Mouse (Mus musculus): ENCODE measurements around the gene Slc2a4.
"Not testable (repeated sequence)": the region's sequence is repeated elsewhere in the genome, so short reads cannot be mapped to it uniquely, and the experiment has no call there.

DNA sequence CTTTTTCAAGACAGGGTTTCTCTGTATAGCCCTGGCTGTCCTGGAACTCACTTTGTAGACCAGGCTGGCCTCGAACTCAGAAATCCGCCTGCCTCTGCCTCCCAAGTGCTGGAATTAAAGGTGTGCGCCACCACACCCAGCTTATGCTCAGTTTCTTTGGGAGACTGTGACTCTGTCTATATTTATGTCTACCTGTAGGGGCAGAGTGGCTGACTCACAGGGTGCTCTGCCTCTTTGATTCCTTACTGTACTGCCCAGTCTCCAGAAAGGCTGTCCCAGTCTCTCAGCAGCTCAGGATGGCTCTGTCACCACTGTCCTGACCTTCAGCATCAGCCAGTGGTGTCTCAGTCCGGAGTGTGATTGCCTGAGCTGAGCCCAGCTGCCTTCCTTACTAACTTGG, 7.6 kb upstream of the Slc2a4 start:
- TF ChIP-seq CTCF (IDR thresholded peaks at IDR 0.05; ENCODE audit: low read depth, low read length); POLR2A (IDR thresholded peaks at IDR 0.05; ENCODE audit: borderline replicate concordance, low read depth, low read length): not testable (repeated sequence)
